Mouse (Mus musculus) mouse trophoblast stem cell (cell line): ENCODE results near the gene Csnk1e.
"Not testable (repeated sequence)": the region's sequence is repeated elsewhere in the genome, so short reads cannot be mapped to it uniquely, and the experiment has no call there.

Experiments used
- in situ Hi-C, 2 experiments: fragments of 300-500 bp; cut with MseI, MboI; formaldehyde crosslinking; loops; 2 replicates in 1 of 2; 3 replicates in 1 of 2; pipeline ENCODE4 v1.15.1; 2025

Csnk1e gene

DNA sequence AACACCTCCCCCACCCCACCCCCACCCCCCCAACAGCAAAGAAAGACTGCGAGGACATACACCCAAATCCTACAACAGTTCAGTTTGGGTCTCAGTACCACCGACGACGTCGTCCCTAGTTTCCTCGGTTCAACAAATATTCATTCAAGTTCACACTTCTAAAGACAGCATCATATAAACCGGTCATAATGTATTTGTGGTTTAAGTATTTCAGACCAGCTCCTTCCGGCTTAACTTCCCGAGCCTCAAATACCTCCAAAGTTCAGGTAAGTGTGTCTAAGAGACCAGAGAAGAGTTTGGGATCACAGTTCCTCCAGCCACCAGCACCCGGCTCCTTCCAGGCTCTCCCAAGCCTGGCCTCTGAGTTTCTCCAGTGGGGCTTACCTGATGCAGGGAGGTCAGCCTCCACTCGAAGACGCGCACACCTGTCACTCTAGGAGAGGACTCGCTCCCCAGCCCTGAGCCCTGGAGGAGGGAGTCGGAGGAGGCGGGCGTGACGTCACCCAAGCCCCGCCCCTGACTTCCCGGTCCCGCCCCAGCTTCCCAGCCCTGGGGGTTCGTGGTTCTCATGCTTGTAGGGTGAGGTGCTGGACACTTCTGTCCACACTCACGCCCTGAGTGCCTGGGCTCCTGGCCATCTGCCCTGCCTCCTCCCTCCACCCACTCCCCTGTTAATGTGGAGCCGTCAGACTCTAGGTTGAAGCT lies at the start of gene Csnk1e:
Gene Csnk1e (minus strand): TSS at position 461 of the 705 bp plus-strand sequence.
- in situ Hi-C loops: no loop called here

DNA sequence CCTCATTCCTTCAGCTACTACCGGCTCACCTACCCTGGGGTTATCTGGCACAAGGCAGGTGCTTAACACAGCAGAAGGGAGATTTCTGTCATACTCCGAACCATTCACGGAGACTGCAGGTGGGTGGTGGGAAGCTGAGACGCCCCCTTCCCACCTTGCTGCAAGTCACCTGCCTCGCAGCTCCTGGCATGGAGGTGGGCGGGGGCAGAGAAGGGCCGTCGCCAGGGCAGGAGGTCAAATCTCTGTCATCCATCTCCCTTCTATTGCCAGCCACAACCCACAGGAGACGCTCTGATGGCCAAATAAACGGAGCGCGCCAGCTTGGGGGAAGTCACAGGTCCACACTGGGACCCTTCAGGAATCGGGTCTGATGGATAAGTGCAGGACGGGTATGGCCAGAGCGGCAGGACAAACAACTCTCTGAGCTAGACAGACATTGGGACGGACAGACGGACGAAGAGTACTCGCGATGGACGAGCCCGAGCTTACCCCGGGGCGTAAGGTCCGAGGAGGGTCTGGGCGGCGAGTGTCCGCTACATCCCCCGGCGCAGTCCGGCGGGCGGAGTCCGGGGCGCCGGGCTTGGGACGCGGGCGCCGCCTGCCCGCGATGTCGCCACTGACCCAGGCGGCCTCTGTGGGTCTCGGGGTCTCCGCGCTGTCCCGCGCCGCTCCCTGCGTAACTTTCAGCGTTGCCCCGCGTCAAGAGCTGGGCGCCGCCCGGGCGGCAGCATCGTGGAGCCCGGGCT lies 49.5 kb upstream of the Csnk1e start, which contains the start of gene Kcnj4:
Gene Kcnj4 (minus strand): TSS at position 535 of the 746 bp plus-strand sequence.
- in situ Hi-C loops: no loop called here

DNA sequence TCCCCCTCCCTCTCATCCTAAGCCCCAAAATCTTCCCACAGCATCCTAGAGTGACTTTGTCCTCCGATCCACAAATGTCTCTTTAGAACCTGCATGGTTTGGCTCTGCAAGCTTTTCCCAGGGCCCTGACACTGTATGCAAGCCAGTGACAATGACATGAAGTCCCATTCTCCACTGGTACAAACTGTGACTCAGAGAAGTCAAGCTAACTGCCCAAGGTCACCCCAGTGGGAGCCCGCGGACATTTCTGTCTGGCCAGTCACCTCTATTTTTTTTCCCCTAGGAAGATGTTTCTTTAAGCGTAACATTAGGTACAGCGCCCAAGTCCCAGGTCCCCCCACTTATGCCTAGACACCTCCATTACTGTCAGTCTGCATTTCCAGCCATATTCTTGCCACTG lies 48.1 kb upstream of the Csnk1e start:
- in situ Hi-C loops: no loop called here

GRCm38 (mm10) chr15:79502891-79503341 lies 47.5 kb upstream of the Csnk1e start:
- in situ Hi-C loops: no loop called here

DNA sequence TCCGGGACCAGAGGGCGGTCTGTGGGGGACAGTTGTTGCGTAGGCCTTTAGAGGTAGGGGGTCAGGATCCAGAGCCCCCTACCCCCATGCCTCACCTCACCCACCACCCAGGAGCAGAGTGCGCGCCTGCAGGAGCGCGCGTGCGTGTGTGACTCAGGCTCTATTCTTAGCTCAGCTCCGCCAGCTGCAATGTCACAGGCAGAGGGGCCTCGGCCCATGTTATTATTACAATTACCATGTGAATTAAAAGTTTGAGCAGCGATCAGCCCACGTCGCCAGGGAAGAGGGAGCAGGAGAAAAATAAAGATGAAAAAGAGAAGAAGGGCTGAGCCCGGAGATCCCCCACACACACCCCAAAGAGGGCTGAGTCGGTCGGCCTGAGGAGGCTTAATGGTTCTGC lies 44.7 kb upstream of the Csnk1e start:
- in situ Hi-C loops: no loop called here

- in situ Hi-C loops: no loop called here
Observed at GRCm38 (mm10) chr15:79493527-79493926, 38.2 kb upstream of the Csnk1e start.

GRCm38 (mm10) chr15:79489463-79489862 lies 34.1 kb upstream of the Csnk1e start:
- in situ Hi-C loops: no loop called here

DNA sequence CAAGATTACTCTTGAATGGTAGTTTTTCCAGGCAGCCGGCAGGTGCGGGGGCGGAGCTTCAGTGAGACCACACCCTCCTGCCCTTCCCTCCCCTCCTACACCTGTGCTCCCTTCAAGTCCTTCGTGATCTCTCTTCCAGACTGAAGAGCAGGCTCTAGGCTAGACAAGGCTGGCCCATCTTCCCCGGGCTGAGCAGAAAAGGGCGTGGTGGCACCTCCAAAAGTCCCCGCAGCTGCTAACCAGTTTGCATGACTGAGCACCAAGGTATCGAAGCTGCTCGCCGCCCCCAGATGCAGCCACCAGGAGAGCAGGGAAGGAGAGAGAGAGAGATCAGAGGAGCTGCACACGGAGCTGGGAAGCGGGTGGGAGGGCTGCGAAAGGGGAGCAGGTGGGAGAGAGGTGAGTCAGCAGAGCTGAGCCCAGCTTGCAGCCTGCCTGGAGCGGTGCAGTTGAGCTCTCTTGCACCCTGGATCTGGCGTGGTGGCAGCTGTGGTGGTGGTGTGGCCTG lies 25.9 kb upstream of the Csnk1e start:
- in situ Hi-C loops: no loop called here

DNA sequence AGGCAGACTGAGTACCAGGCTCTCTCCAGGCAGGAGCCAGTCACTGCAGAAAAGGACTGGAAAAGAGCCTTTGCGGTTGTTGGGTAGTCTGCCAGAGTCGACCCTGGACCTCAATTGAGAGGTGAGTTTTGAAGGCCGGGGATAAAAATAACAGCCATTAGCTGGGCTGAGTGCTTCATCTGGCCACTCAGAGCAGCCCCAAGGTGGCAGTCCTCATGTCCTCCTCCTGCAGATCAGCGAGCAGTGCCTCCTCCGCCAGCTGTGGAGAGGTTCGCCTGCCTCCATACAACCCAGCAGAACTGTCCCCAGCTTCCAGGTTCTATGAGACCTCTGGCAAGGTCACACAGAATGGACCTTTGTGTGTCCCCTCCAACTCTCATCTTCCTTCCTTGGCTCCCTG lies 21.9 kb upstream of the Csnk1e start:
- in situ Hi-C loops: loop anchor here in 1 of 2 experiments (10.0 kb wide), 1 partner anchor 168 kb away; no protein-coding TSS in a partner anchor

- in situ Hi-C loops: loop anchor here in 1 of 2 experiments (10.0 kb wide), 1 partner anchor 171 kb away; no protein-coding TSS in a partner anchor
Observed at GRCm38 (mm10) chr15:79473638-79474355, 18.4 kb upstream of the Csnk1e start.

DNA sequence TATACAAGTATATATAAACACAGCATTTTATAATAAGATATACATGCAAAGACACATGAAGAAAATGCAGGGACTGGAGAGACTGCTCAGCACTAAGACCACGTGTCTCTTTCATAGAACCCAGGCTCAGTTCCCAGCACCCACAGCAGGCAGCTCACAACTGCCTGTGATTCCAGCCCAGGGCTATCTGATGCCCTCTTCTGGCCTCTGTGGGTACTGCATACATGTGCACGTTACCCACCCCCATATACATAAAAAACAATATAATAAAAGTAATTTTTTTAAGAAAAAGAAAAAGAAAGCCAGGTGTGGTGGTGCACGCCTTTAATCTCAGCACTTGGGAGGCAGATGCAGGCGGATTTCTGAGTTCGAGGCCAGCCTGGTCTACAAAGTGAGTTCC lies 17.7 kb upstream of the Csnk1e start:
- in situ Hi-C loops: loop anchor here in 1 of 2 experiments (10.0 kb wide), 1 partner anchor 172 kb away; no protein-coding TSS in a partner anchor

GRCm38 (mm10) chr15:79471095-79471494 lies 15.7 kb upstream of the Csnk1e start:
- in situ Hi-C loops: loop anchor here in 1 of 2 experiments (10.0 kb wide), 1 partner anchor 174 kb away; no protein-coding TSS in a partner anchor

- in situ Hi-C loops: loop anchor here in 1 of 2 experiments (10.0 kb wide), 1 partner anchor 174 kb away; no protein-coding TSS in a partner anchor
Observed at GRCm38 (mm10) chr15:79470583-79470982, 15.2 kb upstream of the Csnk1e start.

DNA sequence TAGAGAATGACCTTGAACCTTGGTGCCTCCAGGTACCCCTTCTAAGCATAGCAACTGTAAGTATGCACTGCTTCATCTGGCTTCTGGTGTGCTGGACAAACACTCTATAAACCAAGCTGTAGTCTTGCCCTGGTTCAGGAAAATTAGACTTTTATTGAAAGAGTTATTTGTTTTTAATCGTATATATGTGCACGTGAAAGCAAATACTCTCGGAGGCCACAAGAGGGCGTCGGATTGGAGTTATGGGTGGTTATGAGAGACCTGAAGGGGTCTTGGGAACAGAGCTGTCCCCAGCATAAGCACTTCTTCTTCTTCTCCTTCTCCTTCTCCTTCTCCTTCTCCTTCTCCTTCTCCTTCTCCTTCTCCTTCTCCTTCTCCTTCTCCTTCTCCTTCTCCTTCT lies 14.2 kb upstream of the Csnk1e start:
- in situ Hi-C loops: loop anchor here (5.0 kb wide), 1 partner anchor 57 kb away; no protein-coding TSS in a partner anchor

DNA sequence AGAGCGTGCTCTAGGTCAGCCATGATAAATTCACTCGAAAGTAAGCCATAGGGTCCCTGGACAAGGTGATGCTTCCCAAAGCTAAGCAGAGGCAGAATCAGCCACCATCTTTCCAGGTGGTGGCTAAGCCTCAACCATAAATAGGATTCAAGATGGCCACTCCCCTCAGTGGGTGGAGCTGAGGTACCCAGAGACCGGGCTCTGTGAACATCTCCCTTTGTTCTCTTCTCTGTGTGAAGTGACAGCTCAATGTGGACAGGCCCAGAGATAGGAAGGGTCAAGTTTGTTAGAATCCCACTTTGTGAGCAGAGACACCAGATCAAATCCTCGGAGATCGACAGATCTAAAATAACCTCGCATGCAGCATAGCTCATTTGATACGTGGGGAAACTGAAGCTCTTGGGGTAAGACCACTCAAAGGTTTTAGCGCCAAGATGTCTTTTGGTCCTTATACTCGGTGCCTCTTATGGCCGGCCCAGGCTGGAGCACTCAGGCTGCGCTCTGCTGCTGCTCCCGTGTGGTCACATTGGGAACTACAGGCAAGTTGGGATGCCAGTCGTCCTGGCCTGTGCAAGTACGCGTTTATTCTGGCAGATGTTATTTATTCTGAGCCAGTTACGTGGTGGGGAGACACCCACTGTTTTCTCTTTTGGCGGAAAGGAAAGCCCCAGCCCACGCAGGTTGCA lies 11.4 kb upstream of the Csnk1e start:
- in situ Hi-C loops: loop anchor here (5.0 kb wide), 1 partner anchor 54 kb away; no protein-coding TSS in a partner anchor

DNA sequence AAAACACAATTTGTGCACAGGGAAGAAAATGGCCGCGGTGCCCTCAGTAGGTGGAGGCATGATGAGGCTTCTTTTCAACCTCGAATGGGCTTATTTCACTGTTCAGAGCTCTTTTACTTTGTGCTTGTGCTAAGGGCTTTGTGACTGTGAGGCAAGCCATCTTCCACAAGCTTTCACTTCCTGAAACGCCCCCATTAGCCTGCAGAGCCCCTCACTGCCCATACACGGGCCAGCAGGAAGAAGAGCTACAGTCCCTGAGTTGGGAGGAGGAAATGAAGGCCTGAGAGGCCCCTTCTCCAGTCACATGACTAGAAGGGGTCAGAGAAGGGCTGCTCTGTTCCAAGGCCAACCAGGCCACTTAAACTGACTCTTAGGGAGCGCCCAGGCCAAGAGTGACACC lies 1.2 kb upstream of the Csnk1e start:
- in situ Hi-C loops: no loop called here

GRCm38 (mm10) chr15:79456104-79456503 lies 738 bp upstream of the Csnk1e start:
- in situ Hi-C loops: not testable (repeated sequence)

DNA sequence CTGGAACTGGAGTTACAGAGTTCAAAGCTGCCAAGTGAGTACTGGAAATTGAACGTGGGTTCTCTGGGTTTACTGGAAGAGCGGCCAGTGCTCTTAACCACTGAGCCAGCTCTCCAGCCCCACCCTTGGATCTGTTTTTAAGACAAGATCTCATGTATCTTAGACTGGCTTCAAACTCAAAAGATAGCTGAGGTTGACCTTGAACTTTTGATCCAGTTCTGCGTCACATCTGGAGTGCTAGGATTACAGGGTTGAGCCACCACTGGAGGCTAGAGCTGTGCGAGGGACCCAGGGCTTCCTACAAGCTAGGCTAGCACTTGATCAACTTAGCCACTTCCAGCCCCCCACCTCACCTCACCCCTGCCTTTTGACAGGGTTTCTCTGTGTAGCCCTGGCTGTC lies 1.5 kb downstream of the Csnk1e start:
- in situ Hi-C loops: no loop called here

DNA sequence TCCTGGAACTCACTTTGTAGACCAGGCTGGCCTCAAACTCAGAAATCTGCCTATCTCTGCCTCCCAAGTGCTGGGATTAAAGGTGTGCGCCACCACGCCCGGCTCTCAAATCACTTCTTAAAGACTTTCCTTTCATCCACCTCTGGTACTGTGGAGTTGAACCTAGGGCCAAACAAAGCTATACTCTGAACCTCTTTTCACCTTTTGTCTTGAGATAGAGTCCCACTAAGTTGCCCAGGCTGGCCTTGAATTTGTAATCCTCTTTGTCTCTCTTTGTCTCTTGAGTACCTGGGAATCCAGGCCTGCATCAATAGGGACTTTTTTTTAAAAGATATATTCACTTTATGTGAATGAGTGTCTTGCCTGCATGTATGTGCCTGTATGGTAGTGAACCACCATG lies 7.3 kb downstream of the Csnk1e start:
- in situ Hi-C loops: no loop called here

DNA sequence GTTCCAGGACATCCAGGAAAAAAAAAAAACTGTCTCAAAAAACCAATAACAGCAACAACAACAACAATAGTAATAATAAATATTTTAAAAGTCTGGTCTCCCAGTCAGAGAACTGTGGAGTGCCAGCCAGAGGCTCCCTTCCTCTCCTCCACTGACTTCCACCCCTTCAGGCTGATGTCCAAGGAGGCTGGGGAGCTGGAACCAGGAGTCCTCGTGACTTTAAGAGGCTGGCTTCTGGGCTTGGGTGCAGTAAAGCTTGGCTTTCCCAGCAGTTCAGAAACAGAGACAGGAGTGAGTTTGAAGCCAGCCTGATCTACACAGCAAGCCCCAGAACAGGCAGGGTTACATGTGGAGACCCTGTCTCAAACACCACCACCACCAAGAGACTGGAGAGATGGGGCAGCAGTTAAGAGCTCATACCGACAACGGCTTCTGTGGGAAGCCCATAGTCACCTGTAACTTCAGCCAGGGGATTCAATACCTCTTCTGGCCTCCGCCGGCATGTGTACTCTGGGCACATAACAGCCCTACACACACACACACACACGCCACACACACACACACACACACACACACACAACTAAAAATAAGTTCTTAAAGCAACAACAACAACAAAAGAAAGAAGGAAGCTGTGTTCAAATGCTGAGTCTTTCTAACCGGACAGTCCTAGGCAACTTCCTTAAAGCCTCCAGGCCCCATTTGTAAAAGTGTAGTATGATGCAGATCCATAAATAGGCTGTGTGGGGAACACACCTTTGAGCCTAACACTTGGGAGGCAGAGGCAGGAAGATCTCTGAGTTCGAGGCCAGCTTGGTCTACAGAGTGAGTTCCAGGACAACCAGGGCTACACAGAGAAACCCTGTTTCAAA lies 9.3 kb downstream of the Csnk1e start:
- in situ Hi-C loops: no loop called here
